ENCODE assay signal across 8 mouse cellular contexts in genomic region chr7:141429310-141429709, GRCm38 (mm10). TPM values are rescaled to one million over a fixed set of nuclear protein-coding genes. Genes with fewer than 3 reads are reported as not detected.
A peak's percentile ranks its signal among the peaks of the same experiment; 100 is the strongest.
DNase-seq lines count a peak whose midpoint lies in the region; ATAC-seq and TF ChIP-seq lines count a peak whose summit lies in the region.

TSS of gene Cend1 (minus strand) at chr7:141429491.

- peaks cover 0 to 18% of the 10 kb centered on the region in 2 experiments; a peak in 2 of 4 replicates for H3K4me1 ChIP-seq in ES-E14 (ENCODE audit: control insufficient read depth in 2 of 2, insufficient read depth in 2 of 2, low read length in 2 of 2, poor library complexity in 1 of 2)
- H3K4me1 ChIP-seq in forebrain, embryonic 15.5 days, result peaks cover 40% of the 10 kb centered on the region
- peaks cover 19% of the 10 kb centered on the region for H3K4me1 ChIP-seq in midbrain, embryonic 11.5 days (ENCODE audit: control insufficient read depth, insufficient read depth, low read length)

- no peaks in the 10 kb centered on the region for H3K9me3 ChIP-seq in ES-E14 (ENCODE audit: control insufficient read depth, insufficient read depth, low read depth, low read length)
- no peaks in the 10 kb centered on the region for H3K9me3 ChIP-seq in forebrain, embryonic 15.5 days
- H3K9me3 ChIP-seq in midbrain, embryonic 11.5 days (ENCODE audit: control insufficient read depth, low read length), result no peaks in the 10 kb centered on the region

- H3K27ac ChIP-seq in ES-E14 (ENCODE audit: insufficient read depth, low read depth, low read length, poor library complexity, severe bottlenecking), result no peak within 1 kb of the TSS
- H3K27ac ChIP-seq in forebrain, embryonic 15.5 days (replicated peaks), result peak within 1 kb of the TSS; percentile 70
- peak within 1 kb of the TSS; percentile 25; the same call in 1 of the 2 replicates for H3K27ac ChIP-seq in midbrain, embryonic 11.5 days (ENCODE audit: low read depth, low read length)

- intact Hi-C loops in left cerebral cortex, postnatal 10 days (cut with DNase I), result no loop called here

- peak within 1 kb of the TSS in 1 of 2 experiments; percentile 37; a peak in 3 of 4 replicates for H3K4me3 ChIP-seq in ES-E14 (ENCODE audit: insufficient read depth in 1 of 2, low read depth in 1 of 2, low read length in 2 of 2, poor library complexity in 1 of 2, severe bottlenecking in 1 of 2)
- H3K4me3 ChIP-seq in forebrain, embryonic 15.5 days, result peak within 1 kb of the TSS; percentile 53
- peak within 1 kb of the TSS; percentile 39 for H3K4me3 ChIP-seq in midbrain, embryonic 11.5 days (ENCODE audit: low read depth, low read length)

- WGBS in forebrain, embryonic 15.5 days, result 4% methylated on average over 19 of the region's 19 CpGs
- 2% methylated on average over 19 of the region's 19 CpGs for WGBS in midbrain, embryonic 11.5 days

- ATAC-seq in cerebellum, adult (ENCODE audit: insufficient number of reproducible peaks, low FRiP score, low TSS enrichment), result peak; percentile 66
- ATAC-seq in forebrain, embryonic 15.5 days (replicated peaks), result peak; percentile 83
- peak; percentile 79 for ATAC-seq in midbrain, embryonic 11.5 days (ENCODE audit: low FRiP score)

- no peaks in the 10 kb centered on the region for H3K27me3 ChIP-seq in forebrain, embryonic 15.5 days
- no peaks in the 10 kb centered on the region; the same call in 1 of the 2 replicates for H3K27me3 ChIP-seq in midbrain, embryonic 11.5 days (ENCODE audit: control insufficient read depth, insufficient read depth, low read length)

- in situ Hi-C loops in ES-E14 (cut with MboI; ENCODE audit: low sequenced_read_pairs in 2 of 2, unreplicated experiment in 2 of 2), result no loop called here

- peak within 1 kb of the TSS; percentile 88 for H3K4me2 ChIP-seq in forebrain, embryonic 15.5 days (replicated peaks)
- peak within 1 kb of the TSS; percentile 59 for H3K4me2 ChIP-seq in midbrain, embryonic 11.5 days

- DNase-seq in ES-E14 (ENCODE audit: low read depth, low spot score), result peak; percentile 82
- peak; percentile 47 for DNase-seq in induced T-regulatory cell, adult 2 months (ENCODE audit: low read depth)
- DNase-seq in left cerebral cortex, postnatal 10 days (ENCODE audit: extremely low spot score in 1 of 2, low spot score in 2 of 2), result peak; percentile 86 to 87
- DNase-seq in midbrain, embryonic 11.5 days (ENCODE audit: low spot score, missing footprints), result peak; percentile 91
- DNase-seq in testis, postnatal 14 days (ENCODE audit: low spot score), result peak; percentile 58
- DNase-seq in gastrocnemius, postnatal 4 days (ENCODE audit: low spot score in 2 of 2), result no peak

- H3K9ac ChIP-seq in ES-E14 (ENCODE audit: insufficient read depth, low read depth, low read length, poor library complexity, severe bottlenecking), result peak within 1 kb of the TSS; percentile 7; the same call in 1 of the 2 replicates
- peak within 1 kb of the TSS; percentile 71 for H3K9ac ChIP-seq in forebrain, embryonic 15.5 days (replicated peaks)
- peak within 1 kb of the TSS; percentile 69 for H3K9ac ChIP-seq in midbrain, embryonic 11.5 days (ENCODE audit: low read length)

- H3K36me3 ChIP-seq in ES-E14 (ENCODE audit: control insufficient read depth, insufficient read depth, low read length, poor library complexity, severe bottlenecking), result peaks cover 18% of the 10 kb centered on the region; the same call in 1 of the 2 replicates
- peaks cover 22% of the 10 kb centered on the region for H3K36me3 ChIP-seq in forebrain, embryonic 15.5 days
- H3K36me3 ChIP-seq in midbrain, embryonic 11.5 days (ENCODE audit: control insufficient read depth, insufficient read depth, low read length), result no peaks in the 10 kb centered on the region; the same call in 1 of the 2 replicates

TF ChIP-seq in ES-E14, 5 proteins besides CTCF, POLR2A, EP300 and RAD21:
- peak; percentile 52; the same call in 1 of the 2 replicates for TF ChIP-seq HCFC1 (IDR thresholded peaks at IDR 0.05; ENCODE audit: borderline replicate concordance, insufficient read depth, low read length)
- no peak for TF ChIP-seq ZC3H11A (IDR thresholded peaks at IDR 0.05; ENCODE audit: borderline replicate concordance, low read depth, low read length)

RNA-seq across cellular contexts. Expression of gene Cend1, which starts in this region (rescaled TPM):
- total RNA-seq in ES-E14 (2012; rRNA removed), result 1.5 and 2.7 TPM in 2 replicates
- polyA plus RNA-seq in forebrain, embryonic 15.5 days (2015; fragmentation: Nextera tagmentation; extraction: Ambion mirVana), result 47.0 and 50.4 TPM in 2 replicates
- 100 to 1,000 TPM; 267 to 296 TPM for total RNA-seq in left cerebral cortex, postnatal 10 days (2021)
- 5.8 and 5.9 TPM in 2 replicates for polyA plus RNA-seq in midbrain, embryonic 11.5 days (2014; fragmentation: Nextera tagmentation; extraction: Ambion mirVana)
- under 1 TPM; 0.34 to 0.49 TPM for total RNA-seq in gastrocnemius, postnatal 4 days (2021)

Comparison
In these comparisons a context has a peak if more than half of its experiments do, and no peak if none do; other contexts are left out.
1. RNA of gene Cend1 (total RNA-seq): 267 to 296 TPM in left cerebral cortex, postnatal 10 days; 1.5 to 2.7 TPM in ES-E14 and 0.34 to 0.49 TPM in gastrocnemius, postnatal 4 days; every median in the first group is over 10 times any median in the second.
2. DNase-seq: peak in ES-E14 (single experiment), induced T-regulatory cell, adult 2 months (single experiment), left cerebral cortex, postnatal 10 days (2 of 2), midbrain, embryonic 11.5 days (single experiment) and testis, postnatal 14 days (single experiment); none in gastrocnemius, postnatal 4 days (0 of 2).
3. H3K9ac ChIP-seq: peak in every context shown above with its lines; median percentile 71 in forebrain, embryonic 15.5 days; 69 in midbrain, embryonic 11.5 days; 7 in ES-E14.
4. Peak in every context shown above with its lines, with median percentiles within 50 percentile points of each other: ATAC-seq.